Mouse (Mus musculus): ENCODE results near the gene Slc2a1. TPM values are rescaled to one million over a fixed set of nuclear protein-coding genes. Genes with fewer than 3 reads are reported as not detected.
A peak's percentile ranks its signal among the peaks of the same experiment; 100 is the strongest.

The Slc2a1 gene
- total and polyA plus RNA-seq, 3 experiments: 33.4 to 64.9 (median 46.2) TPM

GRCm38 (mm10) chr4:119167663-119168062 is 59.2 kb downstream of the Slc2a1 start:
- H3K36me3 ChIP-seq (replicated peaks in 1 of 2; ENCODE audit: control insufficient read depth in 1 of 2, insufficient read depth in 1 of 2, low read length in 1 of 2): peaks cover 15 to 35% of the 10 kb centered on the region in 2 experiments
- no peak overlapping the region for H3K27ac ChIP-seq (ENCODE audit: insufficient read depth, low read depth)
- TF ChIP-seq E2F4 (IDR thresholded peaks at IDR 0.05; ENCODE audit: insufficient replicate concordance, low read depth, low read length) (no peak), CHD1 (IDR thresholded peaks at IDR 0.05; ENCODE audit: low read depth, low read length) (no peak), MAZ (IDR thresholded peaks at IDR 0.05; ENCODE audit: low read depth, low read length) (no peak), MAX (IDR thresholded peaks at IDR 0.05; ENCODE audit: low read length) (peak; percentile 98), USF1 (IDR thresholded peaks at IDR 0.05; ENCODE audit: low read depth, low read length) (no peak; the same call in 1 of the 2 replicates), MYC (IDR thresholded peaks at IDR 0.05; ENCODE audit: low read depth, low read length) (peak; percentile 99), TCF12 (IDR thresholded peaks at IDR 0.05; ENCODE audit: low read depth, low read length) (no peak), GABPA (IDR thresholded peaks at IDR 0.05; ENCODE audit: insufficient replicate concordance, low read depth, low read length) (no peak), ELF1 (IDR thresholded peaks at IDR 0.05; ENCODE audit: low read depth, low read length) (no peak), RAD21 (IDR thresholded peaks at IDR 0.05; ENCODE audit: low read depth, low read length) (peak; percentile 93), USF2 (conservative IDR thresholded peaks at IDR 0.05; ENCODE audit: low read depth, low read length) (no peak), MAFK (IDR thresholded peaks at IDR 0.05; ENCODE audit: insufficient replicate concordance, low read length) (no peak), SMC3 (IDR thresholded peaks at IDR 0.05; ENCODE audit: low read depth, low read length) (peak; percentile 98), ETS1 (conservative IDR thresholded peaks at IDR 0.05; ENCODE audit: low read depth, low read length) (no peak), PAX5 (IDR thresholded peaks at IDR 0.05; ENCODE audit: low read length) (no peak), JUND (conservative IDR thresholded peaks at IDR 0.05; ENCODE audit: low read depth, low read length) (no peak), NRF1 (IDR thresholded peaks at IDR 0.05; ENCODE audit: low read depth, low read length) (no peak), MXI1 (IDR thresholded peaks at IDR 0.05; ENCODE audit: low read depth, low read length) (peak; percentile 64; the same call in 1 of the 2 replicates), SIN3A (IDR thresholded peaks at IDR 0.05; ENCODE audit: low read length) (no peak), EP300 (IDR thresholded peaks at IDR 0.05; ENCODE audit: low read length) (no peak), TBP (conservative IDR thresholded peaks at IDR 0.05; ENCODE audit: low read depth, low read length) (no peak), IRF4 (IDR thresholded peaks at IDR 0.05; ENCODE audit: low read depth, low read length) (no peak), CHD2 (IDR thresholded peaks at IDR 0.05; ENCODE audit: low read length) (no peak), JUN (IDR thresholded peaks at IDR 0.05; ENCODE audit: insufficient read depth, low read depth, low read length) (no peak), POLR2AphosphoS2 (IDR thresholded peaks at IDR 0.05; ENCODE audit: low read depth, low read length) (no peak), BHLHE40 (IDR thresholded peaks at IDR 0.05; ENCODE audit: low read depth, low read length) (peak; percentile 54; the same call in 1 of the 2 replicates), ZKSCAN1 (IDR thresholded peaks at IDR 0.05; ENCODE audit: borderline replicate concordance, low read depth, low read length) (no peak), CTCF (conservative IDR thresholded peaks at IDR 0.05 in 1 of 2, IDR thresholded peaks at IDR 0.05 in 1 of 2; ENCODE audit: low read depth in 2 of 2, low read length in 2 of 2) (peak; percentile 75 to 94), NELFE (IDR thresholded peaks at IDR 0.05; ENCODE audit: low read depth, low read length) (no peak), KAT2A (IDR thresholded peaks at IDR 0.05; ENCODE audit: insufficient replicate concordance, low read length) (no peak), ZMIZ1 (IDR thresholded peaks at IDR 0.05; ENCODE audit: low read depth, low read length) (no peak), UBTF (IDR thresholded peaks at IDR 0.05; ENCODE audit: low read depth, low read length) (no peak), RCOR1 (conservative IDR thresholded peaks at IDR 0.05; ENCODE audit: low read depth, low read length) (no peak), ZNF384 (IDR thresholded peaks at IDR 0.05; ENCODE audit: low read depth, low read length) (no peak), HCFC1 (IDR thresholded peaks at IDR 0.05; ENCODE audit: low read depth, low read length) (no peak), MEF2A (IDR thresholded peaks at IDR 0.05; ENCODE audit: borderline replicate concordance, low read depth, low read length) (no peak), ZC3H11A (IDR thresholded peaks at IDR 0.05; ENCODE audit: low read depth, low read length) (peak; percentile 86), POLR2A (IDR thresholded peaks at IDR 0.05; ENCODE audit: low read depth, low read length) (no peak)
- H3K9me3 ChIP-seq (replicated peaks; ENCODE audit: low read length): no peaks in the 10 kb centered on the region
- no peak overlapping the region for H3K9ac ChIP-seq (ENCODE audit: insufficient read depth, low read depth)
- H3K4me3 ChIP-seq (replicated peaks in 1 of 3; ENCODE audit: low read depth in 2 of 3, low read length in 2 of 3, poor library complexity in 1 of 3): no peak overlapping the region
- no peak overlapping the region for H3K4me2 ChIP-seq (ENCODE audit: insufficient read depth, low read depth, poor library complexity, severe bottlenecking)
- H3K79me2 ChIP-seq (replicated peaks; ENCODE audit: control insufficient read depth, extremely low read depth, insufficient read depth, poor library complexity, severe bottlenecking): no peaks in the 10 kb centered on the region
- H3K4me1 ChIP-seq (ENCODE audit: control insufficient read depth in 1 of 2, insufficient read depth in 2 of 2): peaks cover 0 to 1% of the 10 kb centered on the region in 2 experiments; a peak in 2 of 4 replicates
- dilution Hi-C loops (cut with MboI; ENCODE audit: extremely low pct_ligation_motif_present, extremely low pct_unique_long_range_greater_than_20kb, low sequenced_read_pairs): no loop called here
- peak; percentile 92 for DNase-seq (ENCODE audit: extremely low read depth)
- H3K27me3 ChIP-seq (replicated peaks): no peaks in the 10 kb centered on the region
- in situ Hi-C loops (cut with MboI; ENCODE audit: low pct_ligation_motif_present, low pct_unique_long_range_greater_than_20kb, low sequenced_read_pairs): no loop called here

Measured in CH12.LX (cell line).